Mouse (Mus musculus): ENCODE data around the gene Pex6. TPM values are rescaled to one million over a fixed set of nuclear protein-coding genes. Genes with fewer than 3 reads are reported as not detected.

Gene Pex6
- 27.8 and 31.8 TPM in 2 replicates for total RNA-seq (2012; rRNA removed)
- 13.7 and 14.1 TPM in 2 replicates for total RNA-seq (2014; rRNA removed)
- 23.2 and 26.5 TPM in 2 replicates for polyA plus RNA-seq (2012; ENCODE audit: insufficient read length, low read depth)

- peak within 1 kb of the TSS; percentile 91 for H3K9ac ChIP-seq (ENCODE audit: insufficient read depth, low read depth)
- peak within 1 kb of the TSS; percentile 86 for H3K4me2 ChIP-seq (ENCODE audit: insufficient read depth, low read depth, poor library complexity, severe bottlenecking)
- peak within 1 kb of the TSS; percentile 84 to 99 (median 87) for H3K4me3 ChIP-seq (replicated peaks in 1 of 3; ENCODE audit: low read depth in 2 of 3, low read length in 2 of 3, poor library complexity in 1 of 3)
- TF ChIP-seq ZC3H11A (IDR thresholded peaks at IDR 0.05; ENCODE audit: low read depth, low read length): no peak
- TF ChIP-seq PAX5 (IDR thresholded peaks at IDR 0.05; ENCODE audit: low read length): no peak
- peak; percentile 79 for TF ChIP-seq ZMIZ1 (IDR thresholded peaks at IDR 0.05; ENCODE audit: low read depth, low read length)
- no peak for TF ChIP-seq RAD21 (IDR thresholded peaks at IDR 0.05; ENCODE audit: low read depth, low read length)
- no peak for TF ChIP-seq SMC3 (IDR thresholded peaks at IDR 0.05; ENCODE audit: low read depth, low read length)
- TF ChIP-seq E2F4 (IDR thresholded peaks at IDR 0.05; ENCODE audit: insufficient replicate concordance, low read depth, low read length): no peak
- TF ChIP-seq BHLHE40 (IDR thresholded peaks at IDR 0.05; ENCODE audit: low read depth, low read length): no peak
- no peak for TF ChIP-seq JUND (conservative IDR thresholded peaks at IDR 0.05; ENCODE audit: low read depth, low read length)
- no peak for TF ChIP-seq CTCF (conservative IDR thresholded peaks at IDR 0.05 in 1 of 2, IDR thresholded peaks at IDR 0.05 in 1 of 2; ENCODE audit: low read depth in 2 of 2, low read length in 2 of 2)
- TF ChIP-seq NELFE (IDR thresholded peaks at IDR 0.05; ENCODE audit: low read depth, low read length): peak; percentile 77; the same call in 1 of the 2 replicates
- TF ChIP-seq ZKSCAN1 (IDR thresholded peaks at IDR 0.05; ENCODE audit: borderline replicate concordance, low read depth, low read length): no peak
- no peak for TF ChIP-seq JUN (IDR thresholded peaks at IDR 0.05; ENCODE audit: insufficient read depth, low read depth, low read length)
- TF ChIP-seq RCOR1 (conservative IDR thresholded peaks at IDR 0.05; ENCODE audit: low read depth, low read length): no peak; the same call in 1 of the 2 replicates
- TF ChIP-seq TBP (conservative IDR thresholded peaks at IDR 0.05; ENCODE audit: low read depth, low read length): peak; percentile 64; the same call in 1 of the 2 replicates
- peak; percentile 26; the same call in 1 of the 2 replicates for TF ChIP-seq IRF4 (IDR thresholded peaks at IDR 0.05; ENCODE audit: low read depth, low read length)
- 0 out of 2 replicates have a peak, but pooled peaks have one; percentile 30 for TF ChIP-seq MYC (IDR thresholded peaks at IDR 0.05; ENCODE audit: low read depth, low read length)
- peak; percentile 96 for TF ChIP-seq ELF1 (IDR thresholded peaks at IDR 0.05; ENCODE audit: low read depth, low read length)
- no peak for TF ChIP-seq UBTF (IDR thresholded peaks at IDR 0.05; ENCODE audit: low read depth, low read length)
- no peak for TF ChIP-seq CHD1 (IDR thresholded peaks at IDR 0.05; ENCODE audit: low read depth, low read length)
- TF ChIP-seq ZNF384 (IDR thresholded peaks at IDR 0.05; ENCODE audit: low read depth, low read length): no peak
- TF ChIP-seq HCFC1 (IDR thresholded peaks at IDR 0.05; ENCODE audit: low read depth, low read length): peak; percentile 89
- peak; percentile 92 for TF ChIP-seq MAZ (IDR thresholded peaks at IDR 0.05; ENCODE audit: low read depth, low read length)
- peak; percentile 95 for TF ChIP-seq SIN3A (IDR thresholded peaks at IDR 0.05; ENCODE audit: low read length)
- peak; percentile 53 for TF ChIP-seq NRF1 (IDR thresholded peaks at IDR 0.05; ENCODE audit: low read depth, low read length)
- peak; percentile 77 for TF ChIP-seq MXI1 (IDR thresholded peaks at IDR 0.05; ENCODE audit: low read depth, low read length)
- TF ChIP-seq MAX (IDR thresholded peaks at IDR 0.05; ENCODE audit: low read length): peak; percentile 59; the same call in 1 of the 2 replicates
- no peak for TF ChIP-seq USF1 (IDR thresholded peaks at IDR 0.05; ENCODE audit: low read depth, low read length)
- no peak for TF ChIP-seq EP300 (IDR thresholded peaks at IDR 0.05; ENCODE audit: low read length)
- peak; percentile 87 for TF ChIP-seq POLR2A (IDR thresholded peaks at IDR 0.05; ENCODE audit: low read depth, low read length)
- TF ChIP-seq POLR2AphosphoS2 (IDR thresholded peaks at IDR 0.05; ENCODE audit: low read depth, low read length): 0 out of 2 replicates have a peak, but pooled peaks have one; percentile 33
- TF ChIP-seq MAFK (IDR thresholded peaks at IDR 0.05; ENCODE audit: insufficient replicate concordance, low read length): no peak
- TF ChIP-seq MEF2A (IDR thresholded peaks at IDR 0.05; ENCODE audit: borderline replicate concordance, low read depth, low read length): no peak
- peak; percentile 81 for TF ChIP-seq TCF12 (IDR thresholded peaks at IDR 0.05; ENCODE audit: low read depth, low read length)
- TF ChIP-seq KAT2A (IDR thresholded peaks at IDR 0.05; ENCODE audit: insufficient replicate concordance, low read length): peak; percentile 76; the same call in 1 of the 2 replicates
- TF ChIP-seq ETS1 (conservative IDR thresholded peaks at IDR 0.05; ENCODE audit: low read depth, low read length): no peak
- no peak for TF ChIP-seq GABPA (IDR thresholded peaks at IDR 0.05; ENCODE audit: insufficient replicate concordance, low read depth, low read length)
- TF ChIP-seq USF2 (conservative IDR thresholded peaks at IDR 0.05; ENCODE audit: low read depth, low read length): no peak
- no peak for TF ChIP-seq CHD2 (IDR thresholded peaks at IDR 0.05; ENCODE audit: low read length)
- H3K4me1 ChIP-seq (ENCODE audit: control insufficient read depth in 1 of 2, insufficient read depth in 2 of 2): peaks cover 6 to 18% of the 10 kb centered on the region in 2 experiments
- in situ Hi-C loops (cut with MboI; ENCODE audit: low pct_ligation_motif_present, low pct_unique_long_range_greater_than_20kb, low sequenced_read_pairs) (loop anchor here (5.0 kb wide), 1 partner anchor 59 kb away; the partner anchor contains the start of gene Cul7), dilution Hi-C loops (cut with MboI; ENCODE audit: extremely low pct_ligation_motif_present, extremely low pct_unique_long_range_greater_than_20kb, low sequenced_read_pairs) (no loop called here)
- peaks cover 15 to 28% of the 10 kb centered on the region in 2 experiments for H3K36me3 ChIP-seq (replicated peaks in 1 of 2; ENCODE audit: control insufficient read depth in 1 of 2, insufficient read depth in 1 of 2, low read length in 1 of 2)
- H3K27ac ChIP-seq (ENCODE audit: insufficient read depth, low read depth): peak within 1 kb of the TSS; percentile 15
- DNase-seq (ENCODE audit: extremely low read depth): peak; percentile 96
- H3K27me3 ChIP-seq (replicated peaks): no peaks in the 10 kb centered on the region
- H3K79me2 ChIP-seq (replicated peaks; ENCODE audit: control insufficient read depth, extremely low read depth, insufficient read depth, poor library complexity, severe bottlenecking): peaks cover 19% of the 10 kb centered on the region
- H3K9me3 ChIP-seq (replicated peaks; ENCODE audit: low read length): peaks cover 10% of the 10 kb centered on the region
Measured at GRCm38 (mm10) chr17:46710959-46711597, at the start of gene Pex6. Gene Pex6, plus strand, starts transcription at chr17:46711463.

Measured in CH12.LX (cell line).